Mouse (Mus musculus) MN1 (cell line): ENCODE measurements around the gene Tex35.

ENCODE experiments used
- DNase-seq: peaks from one replicate; pipeline ENCODE4 v3.0.0-alpha.2; 2016; ENCODE audit warnings: low spot score

Tex35 gene

DNA sequence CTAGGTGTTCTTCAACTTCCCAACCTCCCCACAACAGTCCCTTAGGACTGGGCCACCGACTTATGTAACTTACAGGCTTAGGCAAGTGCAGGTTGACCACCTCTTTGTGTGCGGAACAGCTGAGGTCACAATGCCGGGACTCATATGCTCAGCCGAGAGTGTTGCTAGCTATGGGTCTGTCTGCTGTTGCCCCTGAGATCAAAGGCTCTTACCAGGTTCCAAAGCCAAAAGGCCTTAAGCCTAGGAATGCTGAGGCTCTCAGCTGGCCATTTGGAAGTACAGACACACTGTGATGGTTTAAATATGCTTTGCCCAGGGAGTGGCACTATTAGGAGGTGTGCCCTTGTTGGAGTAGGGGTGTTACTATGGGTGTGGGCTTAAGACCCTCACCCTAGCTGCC lies at the start of gene Tex35:
Tex35 (minus strand) TSS at position 101 of the 400 bp plus-strand sequence.
- no peak for DNase-seq

DNA sequence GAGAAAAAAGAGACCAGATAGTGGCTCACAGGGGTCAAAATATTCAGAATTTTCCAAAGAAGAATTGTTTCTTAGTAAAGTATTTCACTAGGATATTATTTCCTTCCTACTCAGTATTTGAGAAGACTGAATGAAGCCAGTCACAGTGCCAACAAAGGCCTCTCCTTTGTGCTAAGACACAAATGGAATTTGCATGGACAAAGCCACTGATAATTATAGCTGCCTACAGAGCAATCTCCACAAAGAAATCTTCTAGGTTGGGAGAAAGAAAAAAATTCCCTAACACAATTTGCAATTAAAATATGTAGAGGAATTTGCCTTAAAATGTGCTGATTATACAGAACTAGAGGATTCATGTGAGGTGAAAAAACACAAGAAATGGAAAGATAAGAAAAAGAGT lies 45.3 kb upstream of the Tex35 start:
- no peak for DNase-seq

DNA sequence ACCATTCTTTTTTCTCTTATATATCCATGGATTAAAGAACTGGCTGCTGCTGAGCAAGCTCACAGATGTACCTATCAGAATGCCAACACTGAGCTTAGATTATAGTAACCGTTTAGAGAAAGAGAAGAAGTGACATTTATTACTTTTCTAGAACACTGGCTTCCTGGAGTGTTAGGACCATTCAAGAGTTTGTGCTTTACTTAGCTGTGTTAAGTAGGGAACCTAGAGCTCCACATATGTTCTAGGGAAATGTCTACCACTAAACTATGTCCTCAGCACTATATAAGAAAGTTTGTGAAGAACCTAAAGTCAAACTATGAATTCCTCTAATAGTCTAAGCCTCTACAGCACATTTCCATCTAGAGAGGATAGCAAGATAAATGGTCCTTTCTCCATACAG lies 41.6 kb upstream of the Tex35 start:
- DNase-seq = no peak

DNA sequence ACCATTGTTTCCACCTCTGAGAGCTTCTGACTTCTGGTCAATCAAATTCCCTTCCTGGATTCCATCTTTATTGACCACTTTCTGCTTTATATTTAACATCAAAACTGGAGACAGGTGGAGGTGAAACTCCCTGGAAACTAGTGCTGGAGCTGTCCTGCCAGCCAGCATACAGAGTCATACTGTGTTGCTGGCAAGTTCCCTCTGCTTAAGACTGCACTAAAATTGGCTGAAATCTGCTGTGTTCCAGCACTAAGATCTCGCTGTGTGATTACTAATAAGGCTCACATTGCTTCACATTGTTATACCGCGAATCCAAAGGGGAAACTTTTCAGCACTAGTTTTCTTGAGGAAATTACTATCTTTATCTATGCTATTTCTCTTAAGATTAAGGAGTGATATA lies 36.1 kb upstream of the Tex35 start:
- no peak for DNase-seq

DNA sequence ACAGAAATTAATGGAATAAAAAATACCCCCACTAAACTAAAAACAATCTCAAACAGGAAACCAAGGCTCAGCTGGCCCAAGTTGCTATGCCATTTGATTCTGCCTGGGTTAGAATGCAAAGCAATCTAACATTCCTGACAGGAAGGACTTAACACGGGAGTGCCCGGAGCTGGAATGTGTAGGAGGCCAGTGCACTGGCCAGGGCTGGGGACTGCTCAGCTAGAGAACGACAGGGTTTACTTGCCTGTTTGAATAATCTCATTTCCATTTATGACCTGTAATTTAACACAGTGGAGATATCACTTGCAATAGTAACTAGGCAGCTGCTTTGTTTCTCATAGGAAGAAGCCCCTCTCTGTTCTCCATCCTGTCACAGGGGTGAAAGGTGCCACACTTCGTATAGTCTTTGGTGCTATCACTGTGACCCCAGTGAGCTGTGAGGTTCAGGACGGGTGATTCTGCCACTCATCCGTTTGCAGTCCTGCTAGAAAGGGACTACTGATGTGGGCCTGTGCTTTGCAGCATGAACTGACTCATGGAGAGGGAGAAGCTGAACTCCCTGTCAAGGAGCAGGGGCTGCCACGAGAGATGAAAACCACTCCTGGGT lies 34.9 kb upstream of the Tex35 start:
- no peak for DNase-seq

DNA sequence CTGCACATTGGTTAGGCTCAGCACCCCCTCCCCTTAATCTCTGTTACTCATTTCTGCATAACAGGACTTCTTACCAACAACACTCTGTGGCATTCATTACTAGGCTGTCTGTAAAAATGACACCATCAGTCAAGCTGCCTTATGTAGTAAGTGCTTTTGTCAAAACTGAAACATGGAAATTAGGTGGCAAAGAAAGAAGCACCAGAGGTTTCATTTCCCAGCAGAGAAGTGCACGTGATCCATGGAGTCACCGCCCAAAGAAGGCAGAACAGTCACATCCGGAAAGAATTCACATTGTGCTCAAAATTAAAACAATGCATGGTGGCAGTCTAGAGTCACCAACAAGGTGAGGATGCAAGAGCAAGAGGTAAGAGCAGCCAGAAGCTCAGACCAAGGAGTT lies 32.5 kb upstream of the Tex35 start:
- DNase-seq = no peak

DNA sequence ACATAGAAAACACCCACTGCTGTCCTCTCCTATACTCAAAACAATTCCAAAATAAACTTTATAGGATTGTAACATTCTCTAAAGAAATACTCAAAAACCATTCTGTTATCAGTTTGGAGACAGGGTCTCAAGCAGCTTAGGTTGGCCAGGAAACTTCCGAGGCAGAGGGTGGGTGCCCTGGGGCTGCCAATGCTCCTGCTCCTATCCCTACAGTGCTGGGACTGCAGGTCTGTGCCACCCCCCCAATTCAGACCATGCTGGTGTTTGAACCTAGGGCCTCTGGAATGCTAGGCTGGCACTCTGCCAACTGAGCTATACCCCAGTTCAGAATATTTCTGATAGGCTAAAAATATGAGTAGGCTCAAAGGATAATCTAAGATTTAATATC lies 29.4 kb upstream of the Tex35 start:
- DNase-seq = no peak

DNA sequence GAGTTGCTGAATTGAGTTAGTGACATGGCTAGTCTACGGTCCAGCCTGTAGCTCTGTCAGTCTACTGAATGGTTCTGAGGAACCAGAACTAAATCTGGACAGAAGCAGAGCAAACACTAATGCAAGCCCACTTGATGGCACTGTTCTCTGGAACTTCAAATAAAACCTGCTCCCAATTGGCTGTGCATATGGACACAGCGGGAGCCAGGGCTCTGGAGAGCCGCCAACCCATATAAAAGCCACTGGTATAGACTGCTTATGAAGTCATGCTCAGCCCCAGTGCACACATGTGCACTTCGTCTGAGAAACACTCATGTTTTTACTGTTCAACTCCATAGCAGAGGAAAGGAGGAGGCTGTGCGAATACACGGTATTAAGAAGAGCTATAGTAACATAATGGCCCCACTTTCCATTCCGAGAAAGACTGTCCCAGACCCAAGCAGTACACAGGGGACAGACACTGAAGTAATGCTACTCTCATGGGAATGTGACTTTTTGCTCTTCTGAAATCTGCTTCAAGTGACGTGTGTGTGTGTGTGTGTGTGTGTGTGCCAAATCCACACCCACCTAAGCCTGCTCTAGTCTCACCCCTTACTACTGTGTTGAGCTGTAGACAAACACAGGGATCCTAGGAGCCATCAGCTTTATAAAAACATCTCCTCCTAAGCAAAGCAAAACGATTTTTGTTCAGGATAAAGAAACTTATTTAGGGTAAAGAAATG lies 28.8 kb upstream of the Tex35 start:
- peak; percentile 12 for DNase-seq

DNA sequence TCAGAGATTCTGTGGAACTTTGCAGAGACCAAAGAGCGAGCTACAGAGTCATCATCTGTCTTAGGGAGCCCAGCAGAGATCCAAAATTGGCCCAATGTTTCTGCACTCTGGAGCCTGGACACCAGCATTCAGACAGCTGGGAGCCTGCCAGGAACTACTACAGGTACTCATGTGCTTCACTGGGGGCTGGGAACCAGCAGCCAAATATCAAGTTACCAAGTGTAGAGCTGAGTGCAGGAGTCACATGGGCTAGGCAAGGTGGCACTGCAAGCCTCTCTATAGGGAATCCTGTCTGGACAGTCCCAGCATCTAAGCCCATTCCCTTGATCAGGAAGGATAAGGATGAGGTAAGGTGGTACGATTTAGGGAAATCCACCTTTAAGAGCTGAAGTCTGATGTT lies 19.7 kb upstream of the Tex35 start:
- DNase-seq = no peak

DNA sequence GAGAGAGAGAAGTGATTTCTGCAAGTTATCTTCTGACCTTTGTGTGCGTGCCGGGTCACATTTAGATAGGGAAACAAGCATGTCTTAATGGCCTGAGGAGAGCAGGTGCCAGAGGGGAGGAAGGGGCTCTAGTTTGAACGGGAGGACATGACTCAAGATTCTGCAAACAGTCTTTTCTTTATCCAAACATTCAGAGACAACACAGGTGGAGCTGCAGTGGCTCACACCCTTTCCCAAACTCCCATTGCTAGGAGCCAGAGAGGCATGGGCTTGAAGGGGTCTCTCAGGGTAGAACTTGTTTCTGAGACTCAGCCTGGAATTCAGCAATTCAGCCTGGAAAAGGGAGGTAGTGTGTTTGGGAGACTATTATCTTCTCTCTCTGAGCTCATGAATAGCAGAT lies 15.4 kb upstream of the Tex35 start:
- DNase-seq = no peak

DNA sequence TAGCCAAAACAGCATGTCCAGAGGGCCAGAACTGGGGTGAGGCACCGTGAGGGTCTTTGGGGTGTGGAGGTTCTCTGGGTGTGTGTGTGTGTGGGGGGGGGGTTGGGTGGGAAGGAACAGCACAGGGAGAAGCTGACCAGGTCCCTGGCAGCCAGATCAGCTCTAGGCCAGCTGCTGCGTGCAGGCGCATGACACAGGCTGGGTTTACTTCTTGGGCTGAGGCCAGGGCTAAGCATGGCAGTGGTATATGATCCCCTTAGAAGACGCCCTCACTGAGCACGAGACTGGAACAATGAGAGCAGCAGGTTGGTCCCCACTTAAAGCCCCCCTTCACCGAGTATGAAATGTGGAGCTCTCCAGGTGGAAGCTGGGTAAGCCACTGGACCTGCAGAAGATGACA lies 10.7 kb upstream of the Tex35 start:
- DNase-seq = no peak

DNA sequence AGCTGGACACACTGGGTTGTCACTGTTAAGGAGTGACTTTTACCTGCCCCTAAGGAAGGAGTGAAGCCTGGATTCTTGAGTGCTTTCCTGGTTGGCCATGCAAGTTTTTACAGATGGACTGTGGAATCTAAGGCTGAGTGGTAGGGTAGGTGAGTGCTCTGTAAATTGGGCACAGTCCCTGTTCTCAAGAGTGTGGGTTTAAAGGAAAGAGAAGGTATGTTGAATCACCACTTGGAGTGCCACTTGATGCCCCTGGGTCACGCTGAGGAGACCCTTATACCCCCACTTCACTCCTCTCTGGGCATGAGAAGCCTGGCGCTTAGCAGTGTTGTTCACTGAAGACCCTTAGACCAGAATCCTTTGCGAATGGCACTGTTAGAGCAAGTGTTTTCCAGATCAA lies 9.0 kb upstream of the Tex35 start:
- DNase-seq = no peak

DNA sequence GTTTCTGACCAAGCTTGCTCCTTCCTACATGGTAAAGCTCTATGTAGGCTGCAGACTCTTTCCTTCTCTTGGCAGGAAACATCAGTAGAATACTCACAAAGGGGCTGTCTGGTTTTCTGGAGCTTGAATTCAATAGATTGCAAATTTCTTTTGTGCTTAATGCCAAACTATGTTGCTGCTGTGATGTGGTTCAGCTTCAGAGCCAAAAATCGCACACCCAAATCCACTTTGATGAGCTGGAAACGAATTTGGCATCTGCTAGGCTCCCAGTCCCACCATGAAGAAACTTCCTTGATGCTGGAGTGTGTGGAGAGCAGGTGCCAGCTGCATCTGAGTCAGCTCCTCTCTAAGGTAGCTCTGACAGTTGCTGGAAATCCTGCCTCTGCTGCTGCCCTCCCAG lies 6.0 kb upstream of the Tex35 start:
- no peak for DNase-seq

DNA sequence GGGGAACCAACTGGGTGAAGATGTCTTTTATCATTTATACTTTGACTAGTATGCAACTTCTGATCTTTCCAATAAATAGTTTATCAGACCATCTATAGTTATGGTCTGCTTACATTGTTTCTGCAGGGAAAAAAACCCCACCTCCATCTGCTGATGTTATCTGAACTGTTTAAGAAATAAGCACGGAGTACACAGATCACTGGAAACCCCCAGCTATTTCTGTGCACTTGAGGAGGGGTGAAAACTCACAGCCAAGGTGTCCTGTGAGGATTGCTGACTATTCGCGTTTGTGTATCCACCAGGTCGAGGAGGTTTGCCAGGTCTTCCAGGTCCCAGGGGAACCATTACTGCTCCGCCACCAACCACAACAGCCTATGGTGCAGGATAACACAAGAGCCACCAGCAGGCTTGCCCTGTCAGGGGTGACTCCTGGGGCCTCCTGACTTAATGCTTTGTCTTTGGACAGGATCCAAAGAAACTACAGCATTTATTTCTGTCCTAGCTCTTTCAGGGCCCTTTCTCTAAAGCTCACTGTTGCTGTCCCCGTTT lies 1.9 kb upstream of the Tex35 start:
- peak; percentile 48 for DNase-seq

DNA sequence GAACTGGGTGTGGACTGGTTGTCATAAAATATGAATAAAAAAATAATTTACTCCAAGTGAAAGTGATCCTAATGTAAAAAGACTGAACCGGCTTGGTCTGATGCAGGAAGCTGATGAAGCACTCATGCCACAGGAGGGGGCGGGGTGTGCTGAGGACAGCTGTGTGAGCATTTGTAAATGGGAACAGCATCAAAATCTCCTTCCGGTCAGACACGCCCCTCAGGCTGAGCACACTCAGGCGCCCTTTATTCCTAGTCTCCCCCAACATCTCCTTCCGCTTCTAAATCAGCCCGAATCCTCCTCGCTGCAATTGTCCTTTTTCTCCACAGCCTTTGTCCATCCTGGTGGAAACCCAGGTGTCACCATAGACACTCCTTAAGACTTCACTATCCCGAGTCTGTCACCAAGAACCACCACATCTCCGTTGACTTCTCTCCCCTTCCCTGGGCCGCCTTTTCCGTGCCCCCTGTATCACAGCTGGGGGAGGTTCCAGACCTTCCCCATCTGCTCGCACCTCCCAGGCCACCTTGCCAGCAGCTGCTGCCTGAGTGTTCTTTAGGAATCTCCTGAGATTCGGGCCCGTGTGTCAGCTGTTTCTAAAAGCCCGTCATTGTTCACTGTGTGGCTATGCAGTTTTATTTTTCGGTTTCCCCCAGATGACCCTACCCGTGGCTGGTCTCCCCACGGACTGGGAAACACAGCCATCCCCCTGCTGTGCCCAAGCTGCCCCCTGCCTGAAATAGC lies 7.2 kb downstream of the Tex35 start:
- DNase-seq = peak; percentile 67

DNA sequence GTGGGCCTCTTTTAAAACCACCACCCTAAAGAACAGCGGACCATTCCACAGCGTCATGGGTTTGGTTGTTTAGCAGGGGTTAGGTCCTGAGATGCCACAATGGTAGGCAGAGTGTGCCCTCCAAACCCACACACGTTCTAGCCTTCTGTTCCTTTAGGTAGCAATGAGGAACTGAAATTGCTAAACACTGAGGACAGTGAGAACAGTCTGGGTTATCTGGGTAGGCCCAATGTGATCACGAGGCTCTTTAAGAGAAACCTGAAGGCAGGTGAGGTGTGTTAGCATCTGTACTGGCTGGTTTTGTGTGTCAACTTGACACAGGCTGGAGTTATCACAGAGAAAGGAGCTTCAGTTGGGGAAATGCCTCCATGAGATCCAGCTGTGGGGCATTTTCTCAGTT lies 12.9 kb downstream of the Tex35 start:
- no peak for DNase-seq

DNA sequence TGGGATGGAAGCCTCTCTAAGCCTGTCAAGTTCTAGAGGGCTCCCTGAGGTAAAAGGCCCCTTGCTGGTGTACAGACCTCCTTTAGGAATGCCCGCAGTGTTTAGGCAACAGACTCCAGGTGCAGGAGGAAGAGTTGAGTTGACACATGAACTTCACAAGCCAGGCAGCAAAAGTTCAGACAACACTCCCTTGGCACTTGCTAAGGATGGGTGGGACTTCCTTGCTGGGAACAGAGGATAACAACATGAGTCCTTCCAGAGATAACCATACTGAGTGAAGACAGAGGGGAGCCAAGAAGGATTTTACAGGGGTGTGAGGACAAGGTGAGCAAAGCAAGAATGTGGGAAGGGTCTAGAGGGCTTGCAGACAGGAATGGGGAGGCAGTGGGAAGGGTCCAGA lies 15.9 kb downstream of the Tex35 start:
- DNase-seq = no peak

DNA sequence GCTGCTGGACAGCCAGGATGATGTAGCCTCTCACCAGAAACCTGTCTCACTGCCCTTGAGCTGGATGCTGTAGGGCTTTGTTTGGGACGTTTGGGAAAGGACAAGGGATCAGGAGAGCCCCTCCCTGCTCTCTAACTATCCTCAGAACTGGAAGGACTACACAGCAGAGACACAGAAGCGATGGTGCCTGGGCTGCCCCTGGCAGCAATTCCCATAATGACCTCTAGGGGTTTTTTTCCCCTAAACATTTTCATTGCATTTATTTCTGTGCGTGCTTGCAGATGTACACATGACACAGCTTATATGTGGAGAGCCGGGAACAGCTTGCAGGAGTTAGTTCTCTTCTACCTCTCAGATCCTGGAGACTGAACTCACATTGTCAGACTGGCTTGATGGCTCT lies 16.3 kb downstream of the Tex35 start:
- DNase-seq = no peak

DNA sequence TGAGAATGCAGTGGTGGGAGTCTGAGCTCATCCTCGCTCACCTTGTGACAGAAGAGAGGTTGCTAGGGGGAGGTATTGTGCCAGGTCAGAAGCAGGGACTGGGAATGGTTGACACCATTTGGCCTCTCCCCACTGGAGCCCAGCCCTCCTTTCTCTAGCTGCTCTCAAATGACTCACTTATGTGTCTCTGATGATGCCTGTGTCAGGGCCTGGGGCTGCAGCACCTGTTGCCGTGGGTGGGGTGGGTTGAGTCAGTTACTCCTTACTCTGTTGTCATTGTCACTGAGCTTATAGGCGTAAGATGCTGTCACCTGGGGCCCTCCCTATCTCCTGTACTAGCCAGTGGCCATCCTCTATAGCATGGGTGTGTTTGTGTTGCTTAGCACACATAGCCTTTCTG lies 17.6 kb downstream of the Tex35 start:
- DNase-seq = no peak

DNA sequence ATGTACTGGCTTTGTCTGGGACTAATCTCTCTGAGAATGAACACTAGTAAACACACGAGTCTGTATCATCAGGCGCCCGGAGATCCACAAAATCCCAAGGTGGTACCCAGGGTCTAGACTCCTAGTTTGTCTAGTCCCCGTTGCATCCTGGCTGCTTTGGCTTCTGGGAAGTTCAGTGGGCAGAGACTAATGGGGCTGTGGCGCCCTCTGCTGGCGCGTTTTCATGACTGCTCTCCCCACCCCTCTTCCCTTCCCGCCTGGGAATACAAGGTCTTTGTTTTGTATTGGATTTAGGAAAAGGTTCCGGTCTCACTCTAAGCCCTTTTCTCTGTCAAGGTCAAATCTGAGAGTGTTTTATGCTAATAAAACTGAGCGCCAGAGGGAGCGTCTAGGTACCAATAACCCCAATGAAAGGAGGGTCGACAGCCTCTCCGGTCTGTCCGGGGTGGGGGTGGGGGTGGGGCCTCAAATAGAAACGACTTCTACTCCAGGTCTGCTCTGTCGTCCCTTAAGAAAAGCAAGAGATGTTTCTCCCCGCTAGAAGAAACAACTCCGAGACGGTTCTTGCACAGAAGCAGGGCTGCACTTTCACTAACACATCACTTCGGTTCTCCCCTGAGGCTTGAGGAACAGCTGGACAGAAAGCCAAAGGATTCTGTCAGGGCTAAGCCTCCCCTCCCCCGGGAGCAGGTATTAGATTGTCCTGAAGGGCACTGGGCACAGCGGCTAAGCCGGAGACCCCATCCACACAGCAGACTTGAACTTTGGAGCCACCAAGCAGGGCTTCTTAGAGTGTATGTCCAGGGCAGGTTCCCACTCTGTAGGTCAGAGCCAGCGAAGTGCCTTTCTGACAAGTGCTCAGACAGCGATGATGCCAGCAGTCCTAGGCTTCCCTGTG lies 22.1 kb downstream of the Tex35 start:
- DNase-seq = peak; percentile 75

DNA sequence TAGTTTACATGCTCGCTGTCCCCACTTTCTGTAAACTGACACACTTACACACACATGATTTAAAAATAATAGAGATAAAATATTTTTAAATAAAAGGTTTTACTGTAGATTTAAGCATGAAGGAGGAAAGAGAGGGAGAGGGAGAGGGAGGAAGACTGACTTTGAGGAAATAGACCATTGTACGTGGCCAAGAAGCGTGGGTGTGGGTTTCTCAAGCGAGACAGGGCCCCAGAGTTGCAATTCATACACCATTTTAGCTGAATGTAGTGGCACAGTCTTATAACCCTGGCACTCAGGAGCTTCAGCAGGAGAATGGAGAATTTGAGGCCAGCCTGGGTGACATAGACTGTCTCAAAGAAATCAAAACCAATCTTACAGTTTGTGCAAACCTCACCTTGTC lies 25.5 kb downstream of the Tex35 start:
- DNase-seq = no peak

DNA sequence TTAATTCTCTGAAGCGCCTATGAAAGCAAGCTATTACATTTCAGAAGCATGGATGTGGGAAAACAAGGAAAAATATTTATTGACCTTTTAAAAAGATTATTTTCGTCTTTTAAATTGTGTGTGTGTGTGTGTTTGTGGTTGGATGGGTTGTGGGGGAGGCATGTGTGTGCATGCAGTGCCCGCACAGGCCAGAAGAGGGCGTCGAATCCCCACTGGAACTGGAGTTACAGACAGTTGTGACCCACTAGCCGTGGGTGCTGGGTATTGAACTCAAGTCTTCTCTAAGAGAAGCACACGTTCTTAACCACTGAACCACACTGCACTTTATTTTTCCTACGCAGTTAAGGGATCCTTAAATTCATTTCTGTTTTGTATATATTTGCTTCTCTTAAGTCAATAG lies 26.5 kb downstream of the Tex35 start:
- peak; percentile 36 for DNase-seq
